Mouse (Mus musculus) MEL (cell line): Measurements from ENCODE around the gene Ube3b.

ENCODE experiments used
- CTCF ChIP-seq, 3 experiments: IDR thresholded peaks in 2 of 3; conservative IDR thresholded peaks in 1 of 3; 2 replicates each; pipeline ENCODE4 v1.5.1; 2011 to 2012; ENCODE audit warnings: low read length in 3 of 3, low read depth in 2 of 3, mild to moderate bottlenecking in 2 of 3, improper control_type of control experiment in 1 of 3, inconsistent platforms in 1 of 3, mixed read lengths in 1 of 3, moderate library complexity in 1 of 3; ENCODE audit not compliant: control insufficient read depth in 1 of 3, insufficient read depth in 1 of 3, poor library complexity in 1 of 3, severe bottlenecking in 1 of 3
- E2F4 ChIP-seq: IDR thresholded peaks from 2 replicates; pipeline ENCODE4 v1.6.1; 2011; ENCODE audit warnings: low read depth, low read length, improper control_type of control experiment, borderline replicate concordance
- EP300 ChIP-seq, 2 experiments: IDR thresholded peaks; 2 replicates each; pipeline ENCODE4 v1.6.1; 2011; ENCODE audit warnings: improper control_type of control experiment in 2 of 2, low read length in 2 of 2, low read depth in 1 of 2, mild to moderate bottlenecking in 1 of 2
- JUND ChIP-seq: IDR thresholded peaks from 2 replicates; pipeline ENCODE4 v1.6.1; 2011; ENCODE audit warnings: low read depth, mild to moderate bottlenecking, improper control_type of control experiment, low read length
- MYC ChIP-seq: IDR thresholded peaks from 2 replicates; pipeline ENCODE4 v1.6.1; 2011; ENCODE audit warnings: low read depth, mild to moderate bottlenecking, low read length, improper control_type of control experiment, moderate library complexity
- POLR2A ChIP-seq, 2 experiments: IDR thresholded peaks; 2 replicates each; pipeline ENCODE4 v1.6.1; 2011 to 2012; ENCODE audit warnings: low read length in 2 of 2, mild to moderate bottlenecking in 2 of 2, control low read depth in 1 of 2, improper control_type of control experiment in 1 of 2, low read depth in 1 of 2, moderate library complexity in 1 of 2; ENCODE audit not compliant: control insufficient read depth in 1 of 2, insufficient read depth in 1 of 2, poor library complexity in 1 of 2
- RCOR1 ChIP-seq: IDR thresholded peaks from 2 replicates; pipeline ENCODE4 v1.6.1; 2012; ENCODE audit warnings: low read depth, mild to moderate bottlenecking, inconsistent platforms, low read length, improper control_type of control experiment
- TAL1 ChIP-seq: IDR thresholded peaks from 2 replicates; pipeline ENCODE4 v1.6.1; 2012; ENCODE audit warnings: mild to moderate bottlenecking, inconsistent platforms, low read length, moderate library complexity, mixed read lengths
- TBP ChIP-seq: IDR thresholded peaks from 2 replicates; pipeline ENCODE4 v1.8.0; 2011; ENCODE audit warnings: low read depth, low read length, improper control_type of control experiment
- USF1 ChIP-seq: IDR thresholded peaks from 2 replicates; pipeline ENCODE4 v1.6.1; 2014; ENCODE audit warnings: low read depth, mild to moderate bottlenecking, inconsistent platforms, low read length, improper control_type of control experiment, moderate library complexity
- USF2 ChIP-seq, 2 experiments: IDR thresholded peaks; 2 replicates each; pipeline ENCODE4 v1.6.1; 2011 to 2012; ENCODE audit warnings: improper control_type of control experiment in 2 of 2, low read length in 2 of 2, borderline replicate concordance in 1 of 2, inconsistent platforms in 1 of 2, low read depth in 1 of 2, mild to moderate bottlenecking in 1 of 2; ENCODE audit not compliant: insufficient read depth in 1 of 2

DNA sequence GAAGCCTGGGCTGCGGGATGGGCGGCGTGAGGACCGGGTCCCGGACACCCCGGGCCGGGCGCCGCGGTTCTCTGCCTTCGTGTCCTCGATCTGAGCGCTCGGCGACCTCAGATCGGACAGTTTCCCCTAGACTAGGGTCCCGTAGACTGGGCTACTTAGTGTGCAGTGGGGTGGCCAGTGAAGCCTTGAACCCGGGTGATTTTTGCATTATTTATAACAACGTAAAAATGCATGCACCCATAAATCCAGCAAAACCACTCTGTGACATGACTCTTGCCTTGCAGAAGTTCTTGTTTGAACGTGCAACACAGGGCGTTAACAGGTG, 63.9 kb downstream of the Ube3b start:
- TF ChIP-seq CTCF (IDR thresholded peaks at IDR 0.05 in 2 of 3, conservative IDR thresholded peaks at IDR 0.05 in 1 of 3; ENCODE audit: control insufficient read depth in 1 of 3, insufficient read depth in 1 of 3, low read depth in 2 of 3, low read length in 3 of 3, poor library complexity in 1 of 3, severe bottlenecking in 1 of 3) (no peak), USF1 (no peak), MYC (no peak), E2F4 (no peak), POLR2A (IDR thresholded peaks at IDR 0.05; ENCODE audit: control insufficient read depth in 1 of 2, insufficient read depth in 1 of 2, low read depth in 1 of 2, low read length in 2 of 2, poor library complexity in 1 of 2) (peak in 1 of 2 experiments; percentile 80; a peak in 2 of 4 replicates), TBP (no peak), USF2 (IDR thresholded peaks at IDR 0.05; ENCODE audit: borderline replicate concordance in 1 of 2, insufficient read depth in 1 of 2, low read depth in 1 of 2, low read length in 2 of 2) (no peak), EP300 (IDR thresholded peaks at IDR 0.05; ENCODE audit: low read depth in 1 of 2, low read length in 2 of 2) (no peak), TAL1 (no peak), JUND (no peak), RCOR1 (no peak)
